Mouse (Mus musculus) bone marrow, adult 2 months (tissue): ENCODE measurements at regions not wholly inside any gene's neighbourhood (a gene's known extent, or its start where the extent isn't known, plus 50 kb on each side); places are given as distances from the start of the nearest gene placed in this dataset.

Experiments used
- CTCF ChIP-seq: fragments of 200-500 bp; IDR thresholded peaks from 2 replicates; pipeline ENCODE4 v1.5.1; 2011; ENCODE audit warnings: low read length, control low read depth; ENCODE audit not compliant: control insufficient read depth, insufficient read depth
- POLR2A ChIP-seq: fragments of 200-500 bp; IDR thresholded peaks from 2 replicates; pipeline ENCODE4 v1.6.1; 2011; ENCODE audit warnings: low read depth, mild to moderate bottlenecking, control low read depth, low read length, borderline replicate concordance; ENCODE audit not compliant: control insufficient read depth

DNA sequence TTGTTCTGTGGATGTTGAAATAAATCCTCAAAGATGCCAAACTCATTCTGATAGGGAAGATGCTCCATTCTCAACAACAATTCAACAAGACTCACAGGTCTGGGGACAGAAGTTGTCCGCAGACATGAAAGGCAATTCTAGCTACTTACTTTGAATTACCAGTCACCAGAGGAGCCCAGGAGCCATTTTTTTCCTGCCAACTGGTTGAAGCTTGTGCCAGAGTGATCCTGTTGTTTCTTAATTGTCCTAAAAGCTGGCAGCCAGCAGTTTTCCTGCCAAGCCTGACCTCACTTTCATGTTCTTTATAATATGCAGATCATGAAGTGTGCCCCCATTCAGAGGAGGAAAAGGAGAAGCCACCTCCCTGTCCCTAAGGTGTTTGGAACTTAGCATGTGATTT lies 110.0 kb upstream of the Ankrd1 start:
- TF ChIP-seq CTCF (no peak), POLR2A (no peak)
